Mouse (Mus musculus): ENCODE data around the gene 4922502D21Rik. TPM values are rescaled to one million over a fixed set of nuclear protein-coding genes. Genes with fewer than 3 reads are reported as not detected.

The 4922502D21Rik gene
- not detected for total RNA-seq (2023)

DNA sequence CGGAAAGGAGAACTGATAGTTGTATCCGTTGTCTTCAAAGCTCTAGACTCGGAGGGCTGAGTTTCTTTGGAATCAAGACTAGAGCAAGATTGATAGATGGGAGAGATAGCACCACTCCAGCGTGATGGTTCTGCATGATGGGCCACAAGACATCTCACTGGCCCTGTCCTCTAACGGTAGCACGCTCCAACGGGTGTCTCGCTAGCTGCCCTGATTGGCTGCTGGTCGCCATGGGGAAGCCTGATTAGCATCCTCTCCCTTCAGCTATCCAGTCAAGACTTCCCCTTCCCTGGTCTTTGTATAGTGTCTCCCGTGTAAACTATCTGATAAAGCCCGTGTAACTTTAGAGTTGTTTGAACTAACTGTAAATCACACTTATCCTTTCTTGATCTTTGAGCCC is at the start of gene 4922502D21Rik:
4922502D21Rik (minus strand) TSS at position 187 of the 400 bp plus-strand sequence.

GRCm38 (mm10) chr6:129342391-129342790 is 10.8 kb upstream of the 4922502D21Rik start, which contains the start of gene Clec12a:
Clec12a (plus strand) TSS chr6:129342691.

GRCm38 (mm10) chr6:129275220-129275619 is 56.4 kb downstream of the 4922502D21Rik start, which contains the start of gene Cd69:
Cd69 (minus strand) TSS chr6:129275436.

Other genes with a start within 250 kb of the 4922502D21Rik start
- gene Clec2e, start 230.9 kb downstream of the 4922502D21Rik start, total RNA-seq (2023): not detected
- 196 TPM for gene Clec2d, start 151.2 kb downstream of the 4922502D21Rik start, total RNA-seq (2023)
- gene Cd69, start 56.4 kb downstream of the 4922502D21Rik start, total RNA-seq (2023): 621 TPM
- 1.3 TPM for gene Clec12a, start 10.9 kb upstream of the 4922502D21Rik start, total RNA-seq (2023)
- gene Clec12b, start 54.1 kb upstream of the 4922502D21Rik start, total RNA-seq (2023): not detected
- not detected for gene Clec1b, start 65.5 kb upstream of the 4922502D21Rik start, total RNA-seq (2023)
- gene Clec9a, start 77.1 kb upstream of the 4922502D21Rik start, total RNA-seq (2023): 2.5 TPM
- not detected for gene Clec1a, start 120.2 kb upstream of the 4922502D21Rik start, total RNA-seq (2023)
- not detected for gene Olr1, start 175.4 kb upstream of the 4922502D21Rik start, total RNA-seq (2023)
- gene Tmem52b, start 180.8 kb upstream of the 4922502D21Rik start, total RNA-seq (2023): not detected
- 14.8 TPM for gene Gabarapl1, start 201.4 kb upstream of the 4922502D21Rik start, total RNA-seq (2023)
- gene Klre1, start 246.1 kb upstream of the 4922502D21Rik start, total RNA-seq (2023): 6.3 TPM